Mouse (Mus musculus) spleen, postnatal 10 days (tissue): ENCODE results near the gene Sec24d.

Experiments
- DNase-seq, 2 experiments: peaks; one replicate each; pipeline ENCODE4 v3.0.0; 2021 to 2022; ENCODE audit warnings: low spot score in 2 of 2

Sec24d gene

GRCm38 (mm10) chr3:123296654-123297053 lies 29.4 kb downstream of the Sec24d start:
- DNase-seq, result no peak

DNA sequence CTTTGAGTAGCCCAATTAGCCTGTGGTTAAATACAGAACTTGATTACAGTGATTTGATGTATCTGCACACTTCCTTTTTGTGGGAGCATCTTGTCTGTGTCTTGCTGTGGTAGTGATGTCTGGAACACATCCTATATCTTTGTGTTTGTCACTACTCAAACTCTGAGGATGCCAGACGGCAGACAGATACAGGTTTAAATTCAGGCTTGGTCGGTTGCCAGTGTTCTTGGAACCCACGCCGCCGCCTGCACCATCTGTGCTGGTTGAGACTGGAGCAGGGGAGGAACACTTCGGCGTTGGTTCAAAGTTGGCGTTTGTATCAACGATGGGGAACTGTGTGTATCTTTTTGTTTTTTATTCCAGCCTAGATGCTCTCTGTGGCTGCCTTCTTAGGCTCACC lies 31.0 kb downstream of the Sec24d start:
- DNase-seq, result no peak

GRCm38 (mm10) chr3:123301521-123301920 lies 34.3 kb downstream of the Sec24d start:
- no peak for DNase-seq

DNA sequence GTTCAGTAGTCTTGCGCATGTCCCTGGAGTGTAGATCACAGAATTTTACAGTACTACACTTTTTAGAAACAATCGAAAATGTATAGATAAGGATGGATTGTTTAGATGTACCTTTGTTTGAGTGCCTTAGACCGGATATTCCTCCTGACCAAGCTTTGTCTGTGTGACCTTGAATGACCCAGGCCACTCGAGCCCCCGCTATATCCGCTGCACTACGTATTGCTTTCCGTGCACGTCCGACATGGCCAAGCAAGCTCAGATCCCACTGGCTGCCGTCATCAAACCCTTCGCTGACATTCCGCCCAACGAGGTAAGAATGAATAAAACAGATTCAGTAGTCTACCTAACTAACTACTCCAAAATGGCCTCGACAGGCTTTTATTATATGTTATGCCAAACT lies 38.4 kb downstream of the Sec24d start:
- no peak for DNase-seq

DNA sequence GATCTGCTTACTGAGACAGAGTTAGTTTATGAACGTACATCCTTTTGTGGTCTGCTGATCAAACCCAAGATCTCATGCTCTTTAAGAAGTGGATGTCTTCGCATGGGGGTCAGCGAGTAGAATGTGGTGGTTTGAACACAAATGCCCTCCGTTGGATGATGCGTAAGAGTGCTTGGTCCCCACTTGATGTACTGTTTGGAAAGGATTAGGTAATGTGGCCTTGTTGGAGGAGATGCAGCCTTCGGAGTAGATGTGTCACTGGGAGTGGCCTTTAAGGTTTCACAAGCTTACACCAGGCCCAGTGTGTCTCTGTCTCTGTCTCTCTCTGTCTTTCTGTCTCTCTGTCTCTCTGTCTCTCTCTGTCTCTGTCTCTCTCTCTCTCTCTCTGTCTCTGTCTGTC lies 40.2 kb downstream of the Sec24d start:
- no peak for DNase-seq

- DNase-seq, result no peak
Observed at GRCm38 (mm10) chr3:123309141-123309540, 41.9 kb downstream of the Sec24d start.

DNA sequence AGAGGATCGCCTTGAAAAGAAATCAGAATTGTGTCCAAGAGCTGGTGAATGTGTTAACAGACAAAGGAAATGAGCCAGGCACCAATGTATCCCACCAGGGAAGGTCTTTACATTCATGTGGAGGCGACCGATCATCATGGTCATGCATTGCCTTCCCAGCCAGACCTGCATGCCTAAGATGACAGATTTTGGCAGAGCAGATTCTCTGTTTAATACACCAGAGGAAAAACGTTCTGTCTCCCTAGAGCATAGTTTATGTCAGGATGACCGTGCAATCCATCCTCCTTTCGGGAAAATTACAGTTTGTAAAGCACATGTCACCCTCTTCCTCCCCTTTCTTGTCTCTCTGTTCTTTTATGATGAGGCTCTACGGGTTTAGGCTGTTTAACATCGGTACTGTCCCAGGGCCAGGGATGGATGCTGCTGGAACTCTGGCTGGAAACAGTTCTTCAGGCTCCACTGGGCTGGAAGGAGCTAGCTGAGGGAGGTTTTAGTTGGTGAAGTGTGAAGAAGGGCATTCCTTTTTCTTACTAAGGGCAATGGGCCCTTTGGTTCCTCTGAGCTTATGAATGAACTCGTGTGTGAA lies 45.3 kb downstream of the Sec24d start:
- DNase-seq, result no peak

GRCm38 (mm10) chr3:123313477-123313876 lies 46.2 kb downstream of the Sec24d start:
- no peak for DNase-seq

- no peak for DNase-seq
Observed at GRCm38 (mm10) chr3:123313920-123314614, 46.8 kb downstream of the Sec24d start.

- DNase-seq, result no peak
Observed at GRCm38 (mm10) chr3:123316066-123316465, 48.8 kb downstream of the Sec24d start.

GRCm38 (mm10) chr3:123317081-123317480 lies 49.8 kb downstream of the Sec24d start:
- DNase-seq, result no peak

DNA sequence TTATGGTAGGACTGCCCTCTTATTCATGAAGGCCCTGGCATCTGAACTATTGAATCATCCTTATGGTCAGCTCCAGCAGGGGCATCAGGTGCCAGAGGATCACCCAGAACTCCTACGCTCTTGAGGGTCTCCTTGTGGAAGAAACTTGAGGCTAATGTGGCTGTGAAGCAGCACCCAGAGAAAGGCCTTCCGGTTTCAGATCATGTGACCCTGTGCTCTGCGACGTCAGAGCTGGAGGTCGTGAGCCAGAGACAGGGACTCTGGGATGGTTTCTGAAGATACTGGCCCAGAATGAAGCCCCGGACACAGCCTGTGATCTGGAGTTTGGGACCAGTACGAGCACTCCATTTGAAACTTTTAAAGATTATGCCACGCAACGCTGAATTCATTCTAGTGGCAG lies 53.1 kb downstream of the Sec24d start:
- DNase-seq, result no peak

DNA sequence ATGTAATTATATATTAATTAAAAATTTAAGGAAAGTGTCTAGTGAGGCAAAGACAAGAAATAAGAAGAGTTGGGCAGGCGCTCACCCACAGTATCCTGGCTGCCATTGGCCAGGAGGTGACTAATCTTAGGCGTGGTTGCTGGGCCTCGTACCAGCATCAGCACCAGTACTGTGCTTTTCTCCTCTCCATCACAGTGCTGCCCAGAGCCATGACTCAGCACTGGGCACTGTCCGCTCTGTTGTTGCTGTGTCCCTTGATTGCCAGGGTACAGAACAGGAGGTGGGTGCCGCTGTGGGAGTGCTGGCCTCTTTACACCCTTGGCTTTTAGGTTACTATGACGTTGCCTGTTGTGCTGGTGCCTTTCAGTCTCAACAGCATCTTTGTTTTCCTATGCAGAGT lies 54.4 kb downstream of the Sec24d start:
- DNase-seq, result no peak

- DNase-seq, result no peak
Observed at GRCm38 (mm10) chr3:123322147-123322546, 54.9 kb downstream of the Sec24d start.

DNA sequence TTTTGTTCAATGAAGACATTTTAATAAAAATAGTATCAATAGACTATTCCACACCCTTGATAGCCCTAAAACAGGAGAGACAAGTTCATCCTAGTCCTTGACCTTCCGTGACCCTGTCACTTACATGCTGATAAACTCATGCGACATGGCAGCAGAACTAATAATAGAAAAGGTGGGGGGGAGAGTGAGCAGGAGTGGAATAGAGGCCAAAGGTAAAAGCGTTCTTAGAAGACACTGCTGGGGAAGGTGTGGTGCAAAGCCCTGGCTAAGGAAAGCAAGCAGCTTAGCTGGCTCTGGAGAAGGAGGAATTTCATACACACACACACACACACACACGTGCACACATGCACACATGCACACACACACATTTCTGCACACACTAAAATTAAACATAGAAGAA lies 57.1 kb downstream of the Sec24d start:
- DNase-seq, result no peak

DNA sequence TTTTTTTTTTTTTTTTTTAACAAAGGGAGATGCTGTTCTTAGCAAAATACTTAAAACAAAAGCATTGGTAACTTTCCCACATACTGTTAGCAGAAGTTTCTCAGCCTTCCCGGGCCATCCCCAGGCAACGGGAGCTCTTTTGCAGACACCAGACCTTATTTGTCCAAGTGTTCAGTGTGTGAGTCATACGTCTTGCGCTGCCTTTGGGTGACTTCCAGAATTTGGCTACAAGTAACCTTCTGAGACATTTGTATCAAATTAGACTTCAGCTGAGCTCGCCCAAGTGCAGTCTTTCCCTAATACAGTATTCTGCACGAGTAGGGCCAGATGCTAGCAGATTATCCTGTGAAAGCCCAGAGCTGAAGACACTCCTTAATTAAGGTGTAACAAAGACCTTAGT lies 62.0 kb downstream of the Sec24d start:
- DNase-seq, result no peak

GRCm38 (mm10) chr3:123330221-123330620 lies 63.0 kb downstream of the Sec24d start:
- DNase-seq, result no peak

GRCm38 (mm10) chr3:123332330-123333054 lies 65.2 kb downstream of the Sec24d start:
- no peak for DNase-seq

GRCm38 (mm10) chr3:123333055-123333424 lies 65.8 kb downstream of the Sec24d start:
- DNase-seq, result peak in 1 of 2 experiments; percentile 27

DNA sequence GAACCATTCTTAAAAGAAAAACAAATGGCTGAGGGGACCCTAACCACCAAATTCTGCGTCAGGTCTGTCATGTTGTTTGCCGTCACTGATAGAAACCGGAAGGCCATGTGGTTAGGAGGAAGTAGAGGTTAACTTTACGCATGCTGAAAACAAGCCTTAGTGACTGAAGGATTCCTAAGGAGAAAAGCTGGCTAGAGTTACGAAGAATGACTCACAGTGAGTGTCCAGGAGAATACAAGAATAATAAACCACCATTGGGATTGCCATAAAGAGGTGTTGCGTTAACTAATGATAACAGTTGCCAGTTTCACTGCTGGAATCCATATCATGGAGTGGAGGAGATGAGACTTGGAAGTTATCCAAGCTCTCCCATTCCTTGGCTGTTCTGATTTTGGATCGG lies 67.7 kb downstream of the Sec24d start:
- no peak for DNase-seq

- no peak for DNase-seq
Observed at GRCm38 (mm10) chr3:123335480-123335879, 68.2 kb downstream of the Sec24d start.

GRCm38 (mm10) chr3:123336455-123336854 lies 69.2 kb downstream of the Sec24d start:
- DNase-seq, result no peak

GRCm38 (mm10) chr3:123336951-123337350 lies 69.7 kb downstream of the Sec24d start:
- no peak for DNase-seq
